Mouse (Mus musculus): ENCODE results near the gene Fkrp. TPM values are rescaled to one million over a fixed set of nuclear protein-coding genes. Genes with fewer than 3 reads are reported as not detected.

Fkrp gene
- polyA plus RNA-seq, 1 experiment = 1.5 TPM

DNA sequence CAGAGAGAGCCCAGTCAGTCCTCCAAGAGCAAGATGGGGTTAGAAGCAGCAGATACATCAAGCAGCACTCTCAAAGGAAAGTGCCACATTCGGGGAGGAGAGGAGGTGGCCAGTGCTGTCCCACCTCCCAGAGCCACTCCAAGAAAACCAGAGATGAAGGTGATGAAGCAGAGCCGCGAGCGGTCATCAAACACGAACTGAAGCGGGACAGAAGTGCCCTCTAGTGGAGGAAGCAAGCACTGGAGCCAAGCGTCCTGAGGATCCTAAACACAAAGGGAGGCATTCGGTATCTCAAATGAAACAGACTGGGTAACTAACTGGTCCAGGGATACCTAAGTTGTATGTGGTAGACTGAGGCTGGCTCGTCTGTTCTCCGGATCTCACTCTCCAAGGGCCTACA is 6.8 kb downstream of the Fkrp start:
- H3K27me3 ChIP-seq (ENCODE audit: control insufficient read depth) = peaks cover 26% of the 10 kb centered on the region
- peaks cover 3% of the 10 kb centered on the region; the same call in 1 of the 2 replicates for H3K9me3 ChIP-seq (ENCODE audit: control insufficient read depth, low read length)
- no peak overlapping the region for H3K4me3 ChIP-seq (replicated peaks)
- TF ChIP-seq TAL1 (IDR thresholded peaks at IDR 0.05; ENCODE audit: low read length) (no peak), GATA1 (IDR thresholded peaks at IDR 0.05; ENCODE audit: low read length) (no peak)
- peaks cover 21% of the 10 kb centered on the region for H3K4me1 ChIP-seq (ENCODE audit: control insufficient read depth)
- peaks cover 43% of the 10 kb centered on the region for H3K36me3 ChIP-seq (ENCODE audit: control insufficient read depth)

DNA sequence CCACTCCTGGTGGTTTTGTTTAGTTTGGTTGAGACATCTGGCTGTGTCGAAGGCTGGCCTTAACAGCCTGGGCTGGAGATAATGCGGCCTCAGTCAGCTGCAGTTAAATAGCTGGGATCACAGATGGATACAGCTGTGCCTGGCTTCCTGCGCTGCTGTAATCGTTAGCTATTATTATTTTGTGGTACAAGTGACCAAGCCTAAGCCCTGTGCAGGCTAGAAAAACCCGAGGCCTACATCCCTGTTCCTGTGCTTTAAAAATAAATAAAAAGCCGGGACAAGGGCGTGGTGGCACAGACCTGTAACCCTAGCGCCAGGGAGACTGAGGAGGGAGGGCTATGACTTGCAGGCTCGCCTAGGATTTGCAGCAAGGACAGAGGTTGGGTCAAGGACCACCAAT is 7.9 kb downstream of the Fkrp start:
- Histone ChIP-seq H3K4me3 (replicated peaks) (no peak overlapping the region), H3K27me3 (ENCODE audit: control insufficient read depth) (peaks cover 26% of the 10 kb centered on the region), H3K36me3 (ENCODE audit: control insufficient read depth) (peaks cover 34% of the 10 kb centered on the region), H3K4me1 (ENCODE audit: control insufficient read depth) (peaks cover 26% of the 10 kb centered on the region), H3K9me3 (ENCODE audit: control insufficient read depth, low read length) (peaks cover 3% of the 10 kb centered on the region; the same call in 1 of the 2 replicates)
- no peak for TF ChIP-seq GATA1 (IDR thresholded peaks at IDR 0.05; ENCODE audit: low read length)
- no peak for TF ChIP-seq TAL1 (IDR thresholded peaks at IDR 0.05; ENCODE audit: low read length)

DNA sequence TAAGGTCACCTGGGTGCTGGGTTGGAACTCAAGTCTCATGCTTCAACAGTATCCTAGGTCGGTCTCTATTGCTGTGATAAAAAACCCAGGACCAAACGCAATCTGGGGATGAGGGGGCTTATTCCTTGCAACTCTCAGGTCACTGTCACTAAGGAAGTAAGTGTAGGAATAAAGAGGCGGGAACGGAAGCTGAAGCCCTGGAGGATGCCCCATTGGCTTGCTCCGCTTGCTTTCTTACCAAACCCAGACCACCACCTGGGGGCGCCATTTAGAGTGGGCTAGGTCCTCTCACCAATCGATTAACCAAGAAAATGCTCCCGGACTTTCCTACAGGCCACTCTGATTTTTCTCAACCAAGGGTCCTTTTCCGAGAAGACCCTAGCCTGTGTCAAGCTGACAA is 8.6 kb downstream of the Fkrp start:
- Histone ChIP-seq H3K4me3 (replicated peaks) (no peak overlapping the region), H3K9me3 (ENCODE audit: control insufficient read depth, low read length) (peaks cover 3% of the 10 kb centered on the region; the same call in 1 of the 2 replicates), H3K4me1 (ENCODE audit: control insufficient read depth) (peaks cover 26% of the 10 kb centered on the region), H3K36me3 (ENCODE audit: control insufficient read depth) (peaks cover 27% of the 10 kb centered on the region), H3K27me3 (ENCODE audit: control insufficient read depth) (peaks cover 26% of the 10 kb centered on the region)
- no peak for TF ChIP-seq TAL1 (IDR thresholded peaks at IDR 0.05; ENCODE audit: low read length)
- no peak for TF ChIP-seq GATA1 (IDR thresholded peaks at IDR 0.05; ENCODE audit: low read length)

DNA sequence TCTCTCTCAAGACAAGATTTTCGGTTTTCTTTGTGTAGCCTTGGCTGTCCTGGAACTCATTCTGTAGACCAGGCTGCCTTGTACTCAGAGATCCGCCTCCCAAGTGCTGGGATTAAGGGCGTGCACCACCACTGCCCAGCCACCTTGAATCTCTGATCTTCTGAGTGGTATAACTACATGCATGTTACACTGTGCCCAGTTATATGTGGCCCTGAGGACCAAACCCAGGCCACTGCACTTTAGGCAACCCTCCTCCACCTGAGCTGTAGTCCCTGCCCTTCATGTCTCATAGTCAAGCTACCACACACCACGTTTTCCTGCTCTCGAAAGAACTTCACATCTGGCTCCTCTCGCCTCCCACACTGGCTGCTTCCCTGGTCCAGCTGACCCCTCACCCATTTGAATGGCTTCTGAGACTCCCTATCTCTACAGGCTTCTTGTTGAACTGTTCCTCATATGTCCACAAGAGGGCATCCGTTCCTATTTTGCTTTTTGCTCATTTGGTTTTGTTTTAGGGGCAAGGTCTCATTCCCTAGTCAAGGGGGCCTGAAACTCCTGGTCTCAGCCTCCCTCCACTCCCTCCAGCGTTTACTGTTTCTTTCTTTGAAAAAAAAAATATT is 12.0 kb downstream of the Fkrp start:
- Histone ChIP-seq H3K4me1 (ENCODE audit: control insufficient read depth) (peaks cover 9% of the 10 kb centered on the region), H3K4me3 (replicated peaks) (no peak overlapping the region), H3K27me3 (ENCODE audit: control insufficient read depth) (no peaks in the 10 kb centered on the region), H3K9me3 (ENCODE audit: control insufficient read depth, low read length) (no peaks in the 10 kb centered on the region), H3K36me3 (ENCODE audit: control insufficient read depth) (peaks cover 22% of the 10 kb centered on the region)
- TF ChIP-seq TAL1 (IDR thresholded peaks at IDR 0.05; ENCODE audit: low read length) (no peak), GATA1 (IDR thresholded peaks at IDR 0.05; ENCODE audit: low read length) (no peak)

DNA sequence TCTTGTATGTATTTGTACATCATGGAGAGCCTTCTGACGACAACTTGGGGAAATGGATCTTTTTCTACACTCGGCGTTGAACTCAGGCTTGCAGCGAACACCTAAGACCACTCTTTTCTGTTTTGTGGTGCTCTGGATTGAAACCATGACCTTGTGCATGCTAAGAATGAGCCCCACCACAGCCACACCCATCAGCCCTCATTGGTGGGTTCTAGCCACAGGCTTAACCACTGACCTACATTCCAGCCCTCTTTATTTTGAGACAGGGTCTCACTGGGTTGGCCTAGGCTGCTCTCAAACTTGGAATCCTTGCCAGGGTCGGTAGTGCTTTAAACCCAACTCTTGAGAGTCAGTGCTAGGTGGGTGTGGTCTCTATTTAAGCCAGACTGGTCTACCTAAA is 21.6 kb downstream of the Fkrp start:
- Histone ChIP-seq H3K36me3 (ENCODE audit: control insufficient read depth) (peaks cover 99% of the 10 kb centered on the region), H3K9me3 (ENCODE audit: control insufficient read depth, low read length) (no peaks in the 10 kb centered on the region), H3K4me3 (replicated peaks) (no peak overlapping the region), H3K4me1 (ENCODE audit: control insufficient read depth) (peaks cover 21% of the 10 kb centered on the region), H3K27me3 (ENCODE audit: control insufficient read depth) (no peaks in the 10 kb centered on the region; the same call in 1 of the 2 replicates)
- no peak for TF ChIP-seq TAL1 (IDR thresholded peaks at IDR 0.05; ENCODE audit: low read length)
- TF ChIP-seq GATA1 (IDR thresholded peaks at IDR 0.05; ENCODE audit: low read length) = no peak

DNA sequence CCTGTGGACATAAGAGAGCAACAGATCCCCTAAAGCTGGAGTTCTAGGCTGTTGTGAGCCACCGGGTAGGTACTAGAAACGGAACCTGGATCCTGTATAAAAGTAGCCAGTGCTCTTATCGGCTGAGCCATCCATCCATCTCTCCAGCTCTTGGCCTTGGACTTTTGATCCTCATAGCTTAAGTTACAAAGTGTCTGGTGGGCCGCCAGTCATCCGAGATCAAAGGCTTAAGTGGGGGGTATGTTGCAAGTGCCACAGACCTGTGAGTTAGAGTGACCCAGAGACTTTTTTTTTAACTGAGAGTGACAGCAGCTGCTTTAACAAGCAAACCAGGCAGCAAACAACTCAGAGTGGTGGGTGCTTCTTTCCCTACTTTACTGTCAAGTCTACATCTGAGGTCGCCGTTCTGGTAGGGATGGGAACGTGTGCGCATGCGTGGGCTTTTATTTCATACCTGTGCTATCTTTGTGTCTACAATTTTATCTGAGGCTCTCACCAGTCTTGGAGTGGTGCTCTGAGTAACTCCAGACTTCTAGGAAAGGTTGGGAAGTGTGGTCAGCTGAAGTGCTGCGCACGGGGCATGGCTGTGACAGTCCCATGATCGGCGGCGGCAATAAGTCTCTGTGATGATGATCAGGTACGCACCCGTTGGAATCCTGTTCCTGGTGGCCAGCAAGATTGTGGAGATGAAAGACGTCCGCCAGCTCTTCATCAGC is 23.4 kb downstream of the Fkrp start:
- peak overlapping the region; percentile 8 for H3K4me3 ChIP-seq (replicated peaks)
- peaks cover 100% of the 10 kb centered on the region for H3K36me3 ChIP-seq (ENCODE audit: control insufficient read depth)
- TF ChIP-seq TAL1 (IDR thresholded peaks at IDR 0.05; ENCODE audit: low read length) (no peak), GATA1 (IDR thresholded peaks at IDR 0.05; ENCODE audit: low read length) (no peak)
- H3K27me3 ChIP-seq (ENCODE audit: control insufficient read depth) = no peaks in the 10 kb centered on the region; the same call in 1 of the 2 replicates
- H3K9me3 ChIP-seq (ENCODE audit: control insufficient read depth, low read length) = no peaks in the 10 kb centered on the region
- H3K4me1 ChIP-seq (ENCODE audit: control insufficient read depth) = peaks cover 31% of the 10 kb centered on the region

DNA sequence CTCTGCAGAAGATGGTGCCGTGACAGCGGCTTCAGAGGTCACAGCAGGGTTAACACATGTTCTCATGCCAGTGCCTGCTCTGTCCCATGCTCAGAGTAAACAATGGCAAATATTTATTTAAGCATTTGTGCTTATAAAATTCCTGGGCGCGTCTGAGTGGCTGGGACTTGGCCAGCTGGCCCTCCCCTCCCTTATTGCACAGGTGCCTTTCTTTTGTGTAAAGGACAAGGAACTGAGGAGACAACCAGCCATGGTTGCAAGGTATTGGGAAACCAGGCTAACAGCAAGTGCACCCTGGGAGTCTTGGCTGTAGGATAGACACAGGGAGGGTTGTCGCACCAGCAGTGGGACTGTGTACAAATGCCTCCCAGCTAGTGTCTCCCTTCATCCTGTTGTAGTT is 24.2 kb downstream of the Fkrp start:
- Histone ChIP-seq H3K4me3 (replicated peaks) (no peak overlapping the region), H3K4me1 (ENCODE audit: control insufficient read depth) (peaks cover 38% of the 10 kb centered on the region), H3K27me3 (ENCODE audit: control insufficient read depth) (no peaks in the 10 kb centered on the region; the same call in 1 of the 2 replicates), H3K36me3 (ENCODE audit: control insufficient read depth) (peaks cover 100% of the 10 kb centered on the region), H3K9me3 (ENCODE audit: control insufficient read depth, low read length) (no peaks in the 10 kb centered on the region)
- TF ChIP-seq TAL1 (IDR thresholded peaks at IDR 0.05; ENCODE audit: low read length) (no peak), GATA1 (IDR thresholded peaks at IDR 0.05; ENCODE audit: low read length) (no peak)

DNA sequence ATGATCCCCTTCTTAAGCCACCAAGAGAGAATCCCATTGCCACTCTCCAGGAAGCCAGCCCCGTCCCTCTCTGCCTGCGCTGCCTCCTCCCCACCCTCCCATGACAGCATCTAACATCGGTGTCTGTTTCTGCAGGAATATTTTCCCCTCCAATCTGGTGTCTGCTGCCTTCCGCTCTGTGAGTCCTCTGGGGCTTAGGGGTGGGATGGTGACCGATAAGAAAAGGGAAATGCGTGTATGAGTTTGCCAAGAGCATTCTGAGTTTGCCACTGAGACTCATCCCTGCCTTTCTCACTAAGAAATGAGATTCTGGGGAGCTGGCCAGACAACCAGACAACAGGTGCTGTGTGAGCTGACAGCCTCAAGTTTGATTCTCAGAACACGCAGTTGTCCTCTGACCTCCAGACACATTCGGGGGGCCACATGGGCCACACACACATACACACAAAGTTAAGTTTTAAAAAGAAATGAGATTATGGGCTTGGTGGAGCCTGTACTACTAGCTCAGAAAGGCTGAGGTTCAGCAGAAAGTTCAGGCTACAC is 30.9 kb downstream of the Fkrp start:
- peaks cover 90% of the 10 kb centered on the region for H3K36me3 ChIP-seq (ENCODE audit: control insufficient read depth)

DNA sequence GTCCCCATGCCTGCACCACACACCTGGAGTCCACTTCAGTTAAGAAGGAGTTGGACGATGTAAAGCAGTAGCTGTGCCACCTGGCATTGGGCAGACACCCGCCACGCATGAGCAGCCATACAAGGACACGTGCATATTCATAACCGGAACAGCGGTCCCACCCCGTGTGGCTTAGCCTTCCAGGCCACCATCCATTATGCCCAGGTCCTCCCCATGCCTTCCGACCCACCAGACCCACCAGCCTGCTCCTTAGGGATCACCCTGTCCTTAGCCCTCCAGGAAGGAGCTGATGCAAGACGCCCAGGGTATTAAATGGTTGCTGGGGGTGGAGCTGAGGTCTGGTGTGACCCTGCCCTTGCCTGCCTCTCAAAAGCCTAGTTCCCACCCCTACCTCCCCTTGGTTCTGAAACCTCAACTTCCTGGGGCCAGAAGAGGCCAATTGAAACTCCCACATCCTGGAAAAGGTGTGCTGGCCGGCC is 32.0 kb downstream of the Fkrp start:
- Histone ChIP-seq H3K27me3 (ENCODE audit: control insufficient read depth) (no peaks in the 10 kb centered on the region), H3K9me3 (ENCODE audit: control insufficient read depth, low read length) (no peaks in the 10 kb centered on the region), H3K4me1 (ENCODE audit: control insufficient read depth) (peaks cover 60% of the 10 kb centered on the region), H3K36me3 (ENCODE audit: control insufficient read depth) (peaks cover 79% of the 10 kb centered on the region), H3K4me3 (replicated peaks) (peak overlapping the region; percentile 90)
- TF ChIP-seq TAL1 (IDR thresholded peaks at IDR 0.05; ENCODE audit: low read length) (no peak), GATA1 (IDR thresholded peaks at IDR 0.05; ENCODE audit: low read length) (no peak)

More for the DNA sequence above, 30.9 kb downstream of the Fkrp start:
- TF ChIP-seq TAL1 (IDR thresholded peaks at IDR 0.05; ENCODE audit: low read length) (no peak), GATA1 (IDR thresholded peaks at IDR 0.05; ENCODE audit: low read length) (no peak)
- H3K4me3 ChIP-seq (replicated peaks) = peak overlapping the region; percentile 90
- peaks cover 59% of the 10 kb centered on the region for H3K4me1 ChIP-seq (ENCODE audit: control insufficient read depth)
- no peaks in the 10 kb centered on the region for H3K9me3 ChIP-seq (ENCODE audit: control insufficient read depth, low read length)
- H3K27me3 ChIP-seq (ENCODE audit: control insufficient read depth) = no peaks in the 10 kb centered on the region

Measured in erythroblast, embryonic 14.5 days (primary cell).